Mouse (Mus musculus) MEL (cell line): Measurements from ENCODE around the gene Cd180. TPM values are rescaled to one million over a fixed set of nuclear protein-coding genes. Genes with fewer than 3 reads are reported as not detected.

Experiments used
- DNase-seq: peaks from one replicate; pipeline ENCODE4 v3.0.0; 2011; ENCODE audit warnings: low read depth, low spot score
- H3K27ac ChIP-seq: 2 replicates; pipeline ENCODE4 v1.5.1; 2012; ENCODE audit warnings: low read depth, mild to moderate bottlenecking, control low read depth, low read length, moderate library complexity; ENCODE audit not compliant: control insufficient read depth
- H3K27me3 ChIP-seq, 2 experiments: fragments of 150-350 bp in 1 of 2; sonication (generic) in 1 of 2; 2 replicates each; pipeline ENCODE4 v1.6.1; 2012; ENCODE audit warnings: low read length in 2 of 2, mild to moderate bottlenecking in 2 of 2, improper control_type of control experiment in 1 of 2, moderate library complexity in 1 of 2; ENCODE audit not compliant: insufficient read depth in 2 of 2, control insufficient read depth in 1 of 2
- H3K36me3 ChIP-seq, 2 experiments: 2 replicates each; pipeline ENCODE4 v1.6.1; 2012 to 2014; ENCODE audit warnings: low read length in 2 of 2, improper control_type of control experiment in 1 of 2, inconsistent platforms in 1 of 2, mild to moderate bottlenecking in 1 of 2; ENCODE audit not compliant: insufficient read depth in 2 of 2, control insufficient read depth in 1 of 2
- H3K4me1 ChIP-seq, 2 experiments: fragments of 150-350 bp in 1 of 2; sonication (generic) in 1 of 2; 2 replicates each; pipeline ENCODE4 v1.6.1; 2012; ENCODE audit warnings: low read length in 2 of 2, improper control_type of control experiment in 1 of 2, mild to moderate bottlenecking in 1 of 2; ENCODE audit not compliant: insufficient read depth in 2 of 2, control insufficient read depth in 1 of 2
- H3K4me3 ChIP-seq, 2 experiments: fragments of 150-350 bp in 1 of 2; sonication (generic) in 1 of 2; 2 replicates each; pipeline ENCODE4 v1.5.1; 2012; ENCODE audit warnings: low read depth in 2 of 2, low read length in 2 of 2, mild to moderate bottlenecking in 2 of 2, moderate library complexity in 2 of 2, control low read depth in 1 of 2, improper control_type of control experiment in 1 of 2; ENCODE audit not compliant: control insufficient read depth in 1 of 2, insufficient read depth in 1 of 2
- H3K79me2 ChIP-seq: 2 replicates; pipeline ENCODE4 v1.6.1; 2012; ENCODE audit warnings: mild to moderate bottlenecking, low read length, moderate library complexity; ENCODE audit not compliant: control insufficient read depth, poor library complexity, insufficient read depth
- H3K9ac ChIP-seq: 2 replicates; pipeline ENCODE4 v1.6.1; 2012; ENCODE audit warnings: low read depth, mild to moderate bottlenecking, control low read depth, low read length, moderate library complexity; ENCODE audit not compliant: control insufficient read depth, poor library complexity, severe bottlenecking
- H3K9me3 ChIP-seq: fragments of 150-350 bp; sonication (generic); replicated peaks from 2 replicates; pipeline ENCODE4 v1.6.1; 2012; ENCODE audit warnings: mild to moderate bottlenecking, low read length, improper control_type of control experiment, moderate library complexity; ENCODE audit not compliant: insufficient read depth
- BHLHE40 ChIP-seq: IDR thresholded peaks from 2 replicates; pipeline ENCODE4 v1.6.1; 2012; ENCODE audit warnings: low read depth, mild to moderate bottlenecking, inconsistent platforms, low read length, improper control_type of control experiment, borderline replicate concordance
- ELF1 ChIP-seq: IDR thresholded peaks from 2 replicates; pipeline ENCODE4 v1.6.1; 2014; ENCODE audit warnings: low read depth, mild to moderate bottlenecking, inconsistent platforms, low read length, improper control_type of control experiment, moderate library complexity
- EP300 ChIP-seq, 2 experiments: IDR thresholded peaks; 2 replicates each; pipeline ENCODE4 v1.6.1; 2011; ENCODE audit warnings: improper control_type of control experiment in 2 of 2, low read length in 2 of 2, low read depth in 1 of 2, mild to moderate bottlenecking in 1 of 2
- GABPA ChIP-seq: IDR thresholded peaks from 2 replicates; pipeline ENCODE4 v1.6.1; 2012; ENCODE audit warnings: low read depth, mild to moderate bottlenecking, inconsistent platforms, low read length, improper control_type of control experiment, moderate library complexity
- HCFC1 ChIP-seq: IDR thresholded peaks from 2 replicates; pipeline ENCODE4 v1.6.1; 2012; ENCODE audit warnings: low read depth, mild to moderate bottlenecking, inconsistent platforms, low read length, improper control_type of control experiment, moderate library complexity
- JUND ChIP-seq: IDR thresholded peaks from 2 replicates; pipeline ENCODE4 v1.6.1; 2011; ENCODE audit warnings: low read depth, mild to moderate bottlenecking, improper control_type of control experiment, low read length
- KAT2A ChIP-seq: conservative IDR thresholded peaks from 2 replicates; pipeline ENCODE4 v1.6.1; 2012; ENCODE audit warnings: low read depth, low read length, improper control_type of control experiment, inconsistent platforms
- MAFK ChIP-seq: IDR thresholded peaks from 2 replicates; pipeline ENCODE4 v1.6.1; 2011; ENCODE audit warnings: low read depth, mild to moderate bottlenecking, low read length, improper control_type of control experiment, borderline replicate concordance
- MAX ChIP-seq: IDR thresholded peaks from 2 replicates; pipeline ENCODE4 v1.6.1; 2011; ENCODE audit warnings: low read length, improper control_type of control experiment
- MXI1 ChIP-seq: IDR thresholded peaks from 2 replicates; pipeline ENCODE4 v1.6.1; 2011; ENCODE audit warnings: mild to moderate bottlenecking, low read depth, low read length, improper control_type of control experiment
- MYB ChIP-seq: IDR thresholded peaks from 2 replicates; pipeline ENCODE4 v1.6.1; 2011; ENCODE audit warnings: mild to moderate bottlenecking, low read depth, low read length, improper control_type of control experiment
- MYC ChIP-seq: IDR thresholded peaks from 2 replicates; pipeline ENCODE4 v1.6.1; 2011; ENCODE audit warnings: low read depth, mild to moderate bottlenecking, low read length, improper control_type of control experiment, moderate library complexity
- NELFE ChIP-seq: IDR thresholded peaks from 2 replicates; pipeline ENCODE4 v1.6.1; 2011; ENCODE audit warnings: low read depth, low read length, improper control_type of control experiment
- NRF1 ChIP-seq: IDR thresholded peaks from 2 replicates; pipeline ENCODE4 v1.6.1; 2014; ENCODE audit warnings: low read depth, mild to moderate bottlenecking, inconsistent platforms, low read length, improper control_type of control experiment, moderate library complexity; ENCODE audit not compliant: poor library complexity, insufficient read depth, severe bottlenecking
- POLR2AphosphoS2 ChIP-seq: IDR thresholded peaks from 2 replicates; pipeline ENCODE4 v1.6.1; 2011; ENCODE audit warnings: low read length, improper control_type of control experiment
- POLR2AphosphoS5 ChIP-seq: IDR thresholded peaks from 2 replicates; pipeline ENCODE4 v1.6.1; 2012; ENCODE audit warnings: low read depth, borderline replicate concordance, mild to moderate bottlenecking, inconsistent platforms, low read length, moderate library complexity, mixed read lengths
- SIN3A ChIP-seq: IDR thresholded peaks from 2 replicates; pipeline ENCODE4 v1.6.1; 2012; ENCODE audit warnings: low read length, improper control_type of control experiment, inconsistent platforms
- TAL1 ChIP-seq: IDR thresholded peaks from 2 replicates; pipeline ENCODE4 v1.6.1; 2012; ENCODE audit warnings: mild to moderate bottlenecking, inconsistent platforms, low read length, moderate library complexity, mixed read lengths
- UBTF ChIP-seq: IDR thresholded peaks from 2 replicates; pipeline ENCODE4 v1.6.1; 2012; ENCODE audit warnings: low read depth, mild to moderate bottlenecking, inconsistent platforms, low read length, improper control_type of control experiment, moderate library complexity, borderline replicate concordance; ENCODE audit not compliant: insufficient read depth
- USF1 ChIP-seq: IDR thresholded peaks from 2 replicates; pipeline ENCODE4 v1.6.1; 2014; ENCODE audit warnings: low read depth, mild to moderate bottlenecking, inconsistent platforms, low read length, improper control_type of control experiment, moderate library complexity
- ZC3H11A ChIP-seq: IDR thresholded peaks from 2 replicates; pipeline ENCODE4 v1.6.1; 2012; ENCODE audit warnings: low read depth, mild to moderate bottlenecking, inconsistent platforms, low read length, improper control_type of control experiment
- ZMIZ1 ChIP-seq: IDR thresholded peaks from 2 replicates; pipeline ENCODE4 v1.6.1; 2012; ENCODE audit warnings: low read depth, mild to moderate bottlenecking, inconsistent platforms, low read length, improper control_type of control experiment, moderate library complexity
- ZNF384 ChIP-seq: IDR thresholded peaks from 2 replicates; pipeline ENCODE4 v1.6.1; 2012; ENCODE audit warnings: low read depth, mild to moderate bottlenecking, inconsistent platforms, low read length, improper control_type of control experiment
- polyA plus RNA-seq, 2 experiments: library from polyadenylated mRNA; stranded (reverse) in 1 of 2; unstranded in 1 of 2; fragments of >175 nt in 1 of 2; fragments of >200 nt in 1 of 2; gene quantifications; 2 replicates each; pipeline versions ENCODE4 v1.2.1 to v1.2.4; 2012; ENCODE audit warnings: low replicate concordance in 2 of 2, low read depth in 1 of 2; ENCODE audit not compliant: insufficient read length in 2 of 2, insufficient read depth in 1 of 2, missing spikeins in 1 of 2
- total RNA-seq: library from RNA; depleted of rRNA; stranded (reverse); fragments of 300-350 nt; gene quantifications from 2 replicates; pipeline ENCODE4 v1.2.3, GENCODE M21; 2012

The Cd180 gene
- total and polyA plus RNA-seq, 3 experiments = 0.12 to 1.8 TPM; not detected in 1

GRCm38 (mm10) chr13:102656153-102656690 is 37.1 kb upstream of the Cd180 start:
- peak overlapping the region; percentile 10; the same call in 1 of the 2 replicates for H3K9ac ChIP-seq
- H3K36me3 ChIP-seq = no peaks in the 10 kb centered on the region
- peak overlapping the region; percentile 46 to 54 for H3K4me3 ChIP-seq
- no peak overlapping the region for H3K27ac ChIP-seq
- H3K9me3 ChIP-seq = no peaks in the 10 kb centered on the region
- no peaks in the 10 kb centered on the region for H3K27me3 ChIP-seq
- TF ChIP-seq MXI1 (no peak), NELFE (no peak), USF1 (no peak), MYC (no peak), HCFC1 (no peak), ZC3H11A (no peak), EP300 (IDR thresholded peaks at IDR 0.05; ENCODE audit: low read depth in 1 of 2, low read length in 2 of 2) (no peak), MAX (no peak), TAL1 (no peak), MYB (no peak), SIN3A (no peak), BHLHE40 (no peak), UBTF (no peak), ZNF384 (no peak), KAT2A (no peak), MAFK (no peak), GABPA (no peak)
- H3K4me1 ChIP-seq = no peaks in the 10 kb centered on the region
- DNase-seq = peak; percentile 71
- H3K79me2 ChIP-seq = no peaks in the 10 kb centered on the region

GRCm38 (mm10) chr13:102658223-102658839 is 35.0 kb upstream of the Cd180 start:
- Histone ChIP-seq H3K4me1 (0 out of 4 replicates have a peak, but pooled peaks cover 0 to 3% of the 10 kb centered on the region in 2 experiments), H3K36me3 (no peaks in the 10 kb centered on the region), H3K4me3 (no peak overlapping the region), H3K27me3 (no peaks in the 10 kb centered on the region), H3K27ac (no peak overlapping the region), H3K79me2 (no peaks in the 10 kb centered on the region)
- no peak for DNase-seq
- no peak for TF ChIP-seq MYB
- TF ChIP-seq JUND = no peak
- no peak for TF ChIP-seq NRF1
- no peak for TF ChIP-seq MAFK
- no peak for TF ChIP-seq ELF1
- TF ChIP-seq POLR2AphosphoS5 = no peak
- TF ChIP-seq ZMIZ1 = no peak
- no peak for TF ChIP-seq POLR2AphosphoS2
- TF ChIP-seq, all 39 proteins: peak for 0
- no peak overlapping the region for H3K9ac ChIP-seq
- H3K9me3 ChIP-seq = no peaks in the 10 kb centered on the region
